Mouse (Mus musculus) adrenal gland (tissue): ENCODE results near the gene Rbm45.

Source experiments
- intact Hi-C: fragments of 180-260 bp; cut with DNase I; formaldehyde crosslinking; loops from one replicate; pipeline ENCODE4 v1.15.1; 2025
- long read RNA-seq, 2 experiments: library from polyadenylated mRNA; unstranded; transcript quantifications; one replicate each; pipeline ENCODE4 v2.0.0; 2020; ENCODE audit warnings: borderline replicate concordance in 1 of 2; ENCODE audit not compliant: insufficient replicate concordance in 1 of 2

Rbm45 gene
- long read RNA-seq, experiment 1, partial matches to known transcripts = 3 of 3 reads
- long read RNA-seq, experiment 1, other reads (novel, unspliced or antisense) = 0 of 3 reads
- long read RNA-seq, experiment 2 = 0 reads

DNA sequence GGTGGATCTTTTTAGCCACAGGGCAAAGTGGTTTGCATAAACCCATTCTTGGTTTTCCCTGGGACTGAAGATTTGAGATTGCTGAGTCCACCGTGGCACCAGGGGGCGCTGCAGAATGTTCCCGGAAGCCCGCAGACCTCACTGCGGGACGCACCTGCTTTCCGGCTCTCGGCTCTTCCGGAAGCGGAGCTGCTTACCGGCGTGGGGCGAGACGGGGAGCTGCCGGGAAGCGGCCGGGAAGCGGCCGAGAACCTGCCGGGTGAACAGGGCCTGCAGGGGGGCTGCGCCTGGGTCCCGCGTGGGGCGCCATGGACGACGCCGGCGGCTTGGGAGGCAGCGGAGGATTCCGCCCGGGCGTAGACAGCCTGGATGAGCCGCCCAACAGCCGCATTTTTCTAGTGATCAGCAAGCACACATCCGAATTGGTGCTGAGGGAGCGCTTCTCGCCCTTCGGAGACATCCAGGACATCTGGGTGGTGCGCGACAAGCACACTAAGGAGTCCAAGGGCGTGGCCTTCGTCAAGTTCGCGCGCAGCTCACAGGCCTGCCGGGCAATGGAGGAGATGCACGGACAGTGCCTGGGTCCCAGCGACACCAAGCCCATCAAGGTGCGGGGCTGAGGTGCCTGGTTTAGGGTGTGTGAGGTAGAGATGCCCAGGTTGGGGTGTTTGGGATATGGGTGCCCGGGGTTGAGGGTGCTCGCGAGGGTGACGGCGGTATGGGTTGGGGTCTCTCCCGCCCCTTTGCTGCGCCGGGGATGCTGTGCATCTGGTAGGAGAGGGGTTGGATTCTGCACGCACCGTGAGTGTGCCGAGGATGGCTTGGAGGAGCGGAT is at the start of gene Rbm45:
Gene Rbm45, plus strand, starts transcription at position 164 of the 835 bp plus-strand sequence.
- intact Hi-C loops = loop anchor here (10.0 kb wide), 1 partner anchor 115 kb away; no protein-coding TSS in a partner anchor

- intact Hi-C loops = no loop called here
Measured at GRCm38 (mm10) chr2:76320336-76320735, 49.4 kb upstream of the Rbm45 start.

DNA sequence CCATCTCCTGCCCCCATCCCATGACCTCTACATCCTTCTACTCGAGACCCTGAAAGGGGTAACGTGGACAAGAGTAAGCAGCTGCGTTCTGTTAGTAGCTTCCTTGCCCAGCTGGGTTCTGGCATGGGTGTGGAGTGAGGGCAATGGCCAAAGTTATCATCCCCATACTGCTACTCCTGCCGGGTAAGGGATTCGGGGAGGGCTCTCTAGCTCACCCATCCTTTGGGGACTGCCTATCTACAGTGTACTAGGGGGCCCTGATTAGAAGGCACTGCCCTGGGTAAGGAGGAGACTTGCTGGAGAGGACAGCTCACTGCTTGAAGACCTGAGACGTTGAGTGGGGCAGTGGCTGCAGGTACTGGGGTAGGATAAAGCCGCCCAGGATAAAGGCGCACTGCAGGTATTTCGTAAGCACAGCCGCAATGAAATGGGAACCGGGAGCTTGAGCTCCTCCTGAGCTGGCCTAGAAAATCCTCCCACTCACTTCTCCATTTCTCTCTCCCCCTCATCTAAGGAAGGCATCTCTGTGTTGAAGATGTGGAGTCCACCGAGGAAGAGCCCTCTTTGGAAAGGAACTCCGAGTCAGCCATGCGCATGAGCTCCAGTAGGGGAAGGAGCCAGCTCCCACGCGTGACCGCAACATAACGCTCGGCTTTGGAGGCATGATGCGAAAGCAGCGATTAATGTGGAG is 46.5 kb upstream of the Rbm45 start:
- intact Hi-C loops = no loop called here

- intact Hi-C loops = no loop called here
Measured at GRCm38 (mm10) chr2:76324463-76324862, 45.3 kb upstream of the Rbm45 start.

- intact Hi-C loops = no loop called here
Measured at GRCm38 (mm10) chr2:76326161-76326560, 43.6 kb upstream of the Rbm45 start.

DNA sequence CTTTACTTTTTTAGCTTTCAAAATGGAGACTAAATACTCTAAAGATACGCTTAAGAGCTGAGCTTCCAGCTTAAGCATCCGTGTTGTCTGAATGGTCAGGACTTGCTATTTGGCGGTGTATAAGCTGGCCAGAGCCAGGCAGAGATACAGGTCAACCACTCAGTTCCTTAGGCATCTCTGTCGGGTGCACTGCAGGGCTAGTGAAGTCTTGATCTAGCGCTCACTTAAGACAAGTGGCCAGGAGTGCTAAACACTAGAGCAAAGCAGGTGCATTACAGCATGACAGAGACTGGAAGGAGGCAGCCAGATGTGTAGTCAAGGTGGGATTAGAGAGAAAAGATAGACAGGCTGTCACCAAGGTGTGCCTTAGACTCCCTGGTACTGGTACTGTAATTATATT is 39.7 kb upstream of the Rbm45 start:
- intact Hi-C loops = no loop called here

- intact Hi-C loops = no loop called here
Measured at GRCm38 (mm10) chr2:76332161-76332805, 37.5 kb upstream of the Rbm45 start.

- intact Hi-C loops = no loop called here
Measured at GRCm38 (mm10) chr2:76334596-76334995, 35.2 kb upstream of the Rbm45 start.

GRCm38 (mm10) chr2:76338215-76339156 is 31.3 kb upstream of the Rbm45 start, which contains the start of gene Pde11a:
Pde11a (minus strand) TSS chr2:76338774.
- intact Hi-C loops = no loop called here

DNA sequence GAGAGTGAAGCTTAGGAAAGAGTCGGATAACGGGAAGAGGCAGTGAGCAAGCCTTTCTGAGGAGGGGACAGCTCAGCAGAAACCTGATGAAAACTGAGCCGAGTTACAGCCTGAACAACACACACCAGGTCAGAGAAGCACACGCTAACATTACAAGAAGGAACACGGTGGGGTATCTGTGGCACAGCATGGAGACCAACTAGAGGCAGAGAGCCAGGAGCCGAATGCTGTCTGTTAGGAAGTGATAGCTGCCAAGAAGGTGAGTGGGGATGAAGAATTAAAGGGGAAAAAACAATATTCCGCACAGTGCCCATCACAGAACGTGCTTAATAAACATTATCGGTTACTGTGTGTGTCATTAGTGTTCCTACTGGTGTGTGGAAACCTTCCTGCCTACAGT is 27.6 kb upstream of the Rbm45 start:
- intact Hi-C loops = no loop called here

- intact Hi-C loops = no loop called here
Measured at GRCm38 (mm10) chr2:76347839-76348238, 21.9 kb upstream of the Rbm45 start.

DNA sequence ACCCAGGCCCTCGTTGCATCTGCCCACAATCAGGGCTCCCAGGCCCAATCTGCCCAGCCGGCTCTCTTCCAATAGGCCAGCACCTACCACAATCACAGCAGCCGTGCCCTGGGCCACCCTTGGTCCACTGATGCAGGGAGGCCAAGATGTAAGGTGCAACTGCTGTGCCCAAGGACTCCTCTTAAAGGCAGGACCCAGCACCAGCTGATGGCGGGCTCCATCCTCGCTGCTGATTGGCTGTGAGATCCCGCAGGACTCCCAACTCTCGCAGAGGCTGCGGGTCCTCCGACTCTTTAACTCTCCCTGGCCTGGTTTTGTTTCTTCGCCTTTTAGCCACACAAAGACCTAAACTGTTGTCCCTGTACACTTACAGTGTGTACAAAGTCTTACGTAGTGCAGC is 9.6 kb upstream of the Rbm45 start, which contains the start of gene Cyct:
Gene Cyct, minus strand, starts transcription at position 225 of the 400 bp plus-strand sequence.
- intact Hi-C loops = loop anchor here (10.0 kb wide), 1 partner anchor 105 kb away; no protein-coding TSS in a partner anchor

DNA sequence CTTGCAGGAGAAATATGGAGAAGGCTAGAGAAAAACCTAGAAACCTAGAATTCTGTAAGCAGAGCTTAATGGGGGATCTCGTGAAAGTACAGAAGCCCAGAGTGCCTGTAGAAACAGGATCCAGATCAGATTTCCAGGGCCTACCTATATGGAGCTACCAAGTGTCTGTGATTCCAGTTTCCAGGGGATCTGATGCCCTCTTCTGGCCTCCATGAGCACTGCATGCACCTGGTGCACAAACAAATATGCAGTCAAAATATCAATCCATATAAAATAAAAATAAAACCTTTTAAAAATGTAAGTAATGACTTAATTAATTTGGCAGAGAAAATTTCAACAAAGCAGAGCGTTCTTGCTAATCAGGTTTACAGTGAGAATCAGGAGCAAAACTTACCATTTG is 7.7 kb upstream of the Rbm45 start:
- intact Hi-C loops = loop anchor here (10.0 kb wide), 1 partner anchor 107 kb away; no protein-coding TSS in a partner anchor

- intact Hi-C loops = loop anchor here (1.0 to 10.0 kb wide), 2 partner anchors 111 to 254 kb away; no protein-coding TSS in a partner anchor
Measured at GRCm38 (mm10) chr2:76365811-76366210, 4.0 kb upstream of the Rbm45 start.

- intact Hi-C loops = loop anchor here (10.0 kb wide), 1 partner anchor 113 kb away; no protein-coding TSS in a partner anchor
Measured at GRCm38 (mm10) chr2:76367188-76367922, 2.4 kb upstream of the Rbm45 start.

DNA sequence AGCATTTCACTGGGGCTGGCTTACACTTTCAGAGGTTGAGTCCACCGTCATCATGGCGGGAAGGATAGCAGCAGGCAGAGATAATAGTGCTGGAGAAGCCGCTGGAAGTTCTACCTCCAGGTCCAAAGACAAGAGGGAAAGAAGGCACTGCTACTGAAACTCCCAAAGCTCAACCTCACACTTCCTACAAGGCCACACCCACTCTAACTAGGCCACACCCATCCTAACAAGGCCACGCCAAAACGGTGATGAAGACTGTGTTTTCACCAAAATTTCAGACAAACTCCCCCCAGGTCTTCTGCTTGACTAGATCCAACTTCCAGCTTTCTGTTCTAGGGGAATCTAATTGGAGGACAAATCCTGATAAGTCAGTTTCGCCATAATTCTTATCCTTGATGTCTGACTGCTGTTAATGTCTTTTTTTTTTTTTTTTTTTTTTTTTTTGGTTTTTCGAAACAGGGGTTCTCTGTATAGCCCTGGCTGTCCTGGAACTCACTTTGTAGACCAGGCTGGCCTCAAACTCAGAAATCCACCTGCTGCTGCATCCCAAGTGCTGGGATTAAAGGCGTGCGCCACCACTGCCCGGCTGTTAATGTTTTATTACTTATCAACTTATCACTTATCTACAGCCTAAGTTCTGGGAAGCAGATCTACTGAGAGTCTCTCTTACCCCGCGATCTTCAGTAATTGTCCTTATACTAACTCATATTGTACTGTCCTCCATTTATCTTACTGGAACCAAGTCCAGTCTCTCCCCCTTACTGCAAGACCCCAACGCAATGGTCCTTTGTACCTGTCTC is 723 bp upstream of the Rbm45 start:
- intact Hi-C loops = loop anchor here (10.0 kb wide), 1 partner anchor 114 kb away; no protein-coding TSS in a partner anchor

DNA sequence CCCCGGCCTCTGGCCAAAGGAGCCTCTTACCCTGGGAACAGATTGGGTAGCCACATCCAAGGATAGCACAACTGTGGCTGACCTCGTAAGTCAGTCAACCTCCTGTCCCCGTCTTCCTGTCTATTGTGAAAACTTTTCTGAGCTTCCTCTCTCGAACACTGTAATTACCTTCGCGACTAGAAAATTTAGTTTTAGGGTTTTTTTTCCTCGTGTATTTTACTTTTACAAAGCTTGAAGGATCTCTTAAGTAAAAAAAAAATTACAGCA is 805 bp downstream of the Rbm45 start:
- intact Hi-C loops = no loop called here

DNA sequence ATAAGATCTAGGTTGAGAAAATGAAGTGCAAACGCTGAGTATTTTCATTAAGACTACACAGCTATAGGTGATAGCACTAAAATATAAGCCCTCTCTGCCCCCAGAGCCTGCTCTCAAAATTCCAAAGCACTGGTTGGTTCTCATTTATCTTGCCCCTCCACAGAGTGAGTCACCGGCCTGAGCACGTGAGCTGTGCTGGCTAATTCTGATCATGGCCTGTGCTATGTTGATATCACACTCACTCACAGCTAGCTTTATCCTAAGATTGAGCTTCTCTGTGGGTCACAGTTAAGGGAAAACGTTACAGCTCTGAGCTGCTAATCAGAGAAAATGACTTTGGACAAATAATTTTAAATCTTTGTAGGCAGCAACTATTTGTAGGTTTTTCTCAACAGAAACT is 2.5 kb downstream of the Rbm45 start:
- intact Hi-C loops = no loop called here
